Mouse (Mus musculus) kidney, adult 2 months (tissue): ENCODE measurements around the gene Stambp.
"Not testable (repeated sequence)": the region's sequence is repeated elsewhere in the genome, so short reads cannot be mapped to it uniquely, and the experiment has no call there.

Experiments
- CTCF ChIP-seq: fragments of 200-500 bp; conservative IDR thresholded peaks from 2 replicates; pipeline ENCODE4 v1.5.1; 2011; ENCODE audit warnings: low read depth, mild to moderate bottlenecking, control low read depth, low read length, moderate library complexity, mixed read lengths; ENCODE audit not compliant: insufficient read depth, insufficient read length
- POLR2A ChIP-seq: fragments of 200-500 bp; IDR thresholded peaks from one replicate; pipeline ENCODE4 v1.6.1; 2011; ENCODE audit warnings: low read depth, low read length, control low read depth

DNA sequence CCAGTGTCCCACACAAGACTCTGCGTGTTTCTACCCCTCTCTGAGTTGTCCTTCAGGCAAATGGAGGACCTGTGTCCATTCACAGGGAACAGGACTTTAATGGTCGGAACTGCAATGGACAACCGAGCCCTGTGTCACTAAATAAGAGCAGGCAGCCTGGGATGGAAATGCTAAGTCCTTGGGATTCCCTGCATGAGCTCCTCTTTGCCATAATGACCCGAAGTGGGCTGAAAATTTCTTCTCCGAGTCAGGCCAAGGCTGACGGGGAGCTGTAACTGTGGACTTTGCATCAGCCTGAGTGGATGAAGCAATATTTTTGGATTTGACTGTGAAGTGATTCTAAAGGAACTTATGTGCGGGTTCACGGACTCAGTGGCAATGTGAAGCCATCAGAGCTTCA, 14.7 kb upstream of the Stambp start:
- not testable (repeated sequence) for TF ChIP-seq CTCF, POLR2A
